Mouse (Mus musculus) midbrain, embryonic 10.5 days (tissue): Measurements from ENCODE around the gene Ankra2. TPM values are rescaled to one million over a fixed set of nuclear protein-coding genes. Genes with fewer than 3 reads are reported as not detected.

Source experiments
- DNase-seq: peaks from one replicate; pipeline ENCODE4 v3.0.0-alpha.2; 2017; ENCODE audit warnings: low spot score
- H3K27ac ChIP-seq: fragments of 300-500 bp; sonication (generic); replicated peaks from 2 replicates; pipeline ENCODE4 v1.5.1; 2016; ENCODE audit warnings: mild to moderate bottlenecking
- H3K27me3 ChIP-seq: fragments of 300-500 bp; sonication (generic); 2 replicates; pipeline ENCODE4 v1.6.1; 2016; ENCODE audit warnings: low read depth, mild to moderate bottlenecking; ENCODE audit not compliant: poor library complexity, severe bottlenecking
- H3K36me3 ChIP-seq: fragments of 300-500 bp; sonication (generic); 2 replicates; pipeline ENCODE4 v1.6.1; 2016; ENCODE audit warnings: mild to moderate bottlenecking, moderate library complexity
- H3K4me1 ChIP-seq: fragments of 300-500 bp; sonication (generic); 2 replicates; pipeline ENCODE4 v1.6.1; 2016
- H3K4me3 ChIP-seq: fragments of 300-500 bp; sonication (generic); 2 replicates; pipeline ENCODE4 v1.5.1; 2016; ENCODE audit warnings: mild to moderate bottlenecking, moderate library complexity
- H3K9me3 ChIP-seq: fragments of 300-500 bp; sonication (generic); replicated peaks from 2 replicates; pipeline ENCODE4 v1.6.1; 2016; ENCODE audit warnings: mild to moderate bottlenecking
- WGBS: fragments of 180-500 bp; shearing (Covaris S2); methylation state at CpG from one replicate; pipeline ENCODE4 v1.1.7; 2016; 5-methylcytosine and 5-hydroxymethylcytosine counted together
- polyA plus RNA-seq: library from polyadenylated mRNA; unstranded; fragments of >200 nt; fragmentation: Nextera tagmentation; extraction: Ambion mirVana; gene quantifications from 2 replicates; pipeline ENCODE4 v1.2.1, GENCODE M21; 2016

Ankra2 gene
- polyA plus RNA-seq, 1 experiment from 2014 or later: 17.7 TPM

DNA sequence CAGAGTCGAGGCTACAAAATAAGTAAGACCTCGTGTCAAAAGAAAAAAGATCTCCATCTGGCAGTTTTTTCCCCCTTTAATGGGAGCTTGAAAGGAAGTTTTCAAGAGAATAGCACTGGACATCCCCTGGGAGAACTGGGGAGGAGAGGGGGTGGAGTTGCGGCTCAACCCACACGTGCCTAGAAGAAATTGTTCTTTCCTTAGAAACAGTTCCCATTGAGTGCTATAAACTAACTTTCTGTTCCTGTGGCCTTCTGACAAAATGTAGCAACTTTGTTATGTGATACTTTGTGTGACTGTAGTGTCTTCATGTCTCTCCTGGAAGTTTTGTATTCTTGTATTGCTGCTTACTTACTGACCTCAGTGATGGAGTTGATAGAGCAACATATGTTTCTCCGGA lies 1.2 kb downstream of the Ankra2 start:
- whole genome bisulfite sequencing: 42% methylated on average over 5 of the region's 5 CpGs
- peak overlapping the region; percentile 93 for H3K27ac ChIP-seq
- peaks cover 32% of the 10 kb centered on the region for H3K36me3 ChIP-seq
- peaks cover 24% of the 10 kb centered on the region for H3K4me1 ChIP-seq
- no peak for DNase-seq
- peak overlapping the region; percentile 87 for H3K4me3 ChIP-seq
- no peaks in the 10 kb centered on the region for H3K27me3 ChIP-seq
- no peaks in the 10 kb centered on the region for H3K9me3 ChIP-seq

DNA sequence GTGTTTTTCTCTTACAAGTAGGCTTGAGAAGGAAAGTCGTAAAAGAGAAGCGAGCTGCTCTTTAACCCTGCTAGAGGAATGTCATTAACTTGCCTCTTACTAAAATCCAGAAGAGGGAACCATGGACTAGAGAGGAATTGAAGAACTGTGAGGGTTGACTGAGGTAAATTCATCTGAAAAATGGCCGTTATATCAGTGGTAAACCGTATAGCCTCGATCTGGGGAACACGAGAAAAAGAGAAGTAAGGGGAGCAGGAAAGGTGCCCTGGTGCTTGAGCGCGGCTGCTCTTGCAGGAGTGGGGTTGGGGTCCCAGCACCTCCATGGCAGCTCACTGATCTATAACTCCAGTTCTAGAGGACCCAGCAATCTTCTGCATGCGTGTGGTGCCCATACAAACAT lies 11.1 kb downstream of the Ankra2 start:
- peaks cover 63% of the 10 kb centered on the region for H3K36me3 ChIP-seq

DNA sequence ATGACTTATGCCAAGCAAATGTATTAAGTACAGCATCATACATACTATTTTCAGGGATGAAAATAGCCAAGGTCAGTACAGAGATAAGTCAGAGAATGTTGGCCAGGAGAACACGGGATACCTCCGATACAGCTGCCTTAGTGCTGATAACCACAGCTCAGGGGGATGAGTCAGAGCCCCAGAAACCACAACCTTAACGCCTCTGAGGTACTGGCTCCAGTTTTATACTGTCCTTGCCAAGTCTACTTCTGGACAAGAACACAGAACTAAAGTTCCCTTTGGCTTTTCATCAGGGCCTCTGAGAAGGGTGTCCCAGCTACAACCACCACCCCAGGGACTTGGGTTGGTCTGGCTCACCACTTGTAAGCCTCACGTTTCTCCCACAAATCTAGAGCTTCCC lies 12.8 kb downstream of the Ankra2 start:
- WGBS: 88% methylated on average over 4 of the region's 4 CpGs
- H3K27me3 ChIP-seq: no peaks in the 10 kb centered on the region
- no peak overlapping the region for H3K27ac ChIP-seq
- peaks cover 54% of the 10 kb centered on the region for H3K36me3 ChIP-seq
- no peaks in the 10 kb centered on the region for H3K9me3 ChIP-seq
- H3K4me1 ChIP-seq: no peaks in the 10 kb centered on the region
- no peak for DNase-seq
- H3K4me3 ChIP-seq: no peak overlapping the region

More for the DNA sequence above, 11.1 kb downstream of the Ankra2 start:
- Histone ChIP-seq H3K9me3 (no peaks in the 10 kb centered on the region), H3K27ac (no peak overlapping the region), H3K4me1 (no peaks in the 10 kb centered on the region), H3K4me3 (no peak overlapping the region), H3K27me3 (no peaks in the 10 kb centered on the region)
- no peak for DNase-seq
- WGBS: 91% methylated on average over 9 of the region's 9 CpGs

GRCm38 (mm10) chr13:98276253-98276652 lies 13.4 kb downstream of the Ankra2 start:
- Histone ChIP-seq H3K36me3 (peaks cover 48% of the 10 kb centered on the region), H3K27me3 (no peaks in the 10 kb centered on the region), H3K9me3 (no peaks in the 10 kb centered on the region), H3K27ac (no peak overlapping the region), H3K4me3 (no peak overlapping the region), H3K4me1 (no peaks in the 10 kb centered on the region)
- DNase-seq: no peak
- WGBS: 90% methylated on average over 7 of the region's 7 CpGs

DNA sequence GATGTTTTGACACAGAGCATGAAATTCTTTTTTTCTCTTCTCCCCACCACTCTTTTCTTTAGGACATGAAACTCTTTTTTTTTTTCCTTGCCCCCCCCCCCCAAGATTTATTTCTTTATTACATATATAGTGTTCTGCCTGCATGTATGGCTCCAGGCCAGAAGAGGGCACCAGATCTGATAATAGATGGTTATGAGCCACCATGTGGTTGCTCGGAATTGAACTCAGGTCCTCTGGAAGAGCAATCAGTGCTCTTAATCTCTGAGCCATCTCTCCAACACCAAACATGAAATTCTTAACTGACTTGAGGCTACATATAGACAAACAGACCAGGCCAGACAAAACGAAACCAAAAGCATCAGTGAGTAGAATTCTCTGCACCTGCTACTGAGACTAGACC lies 14.6 kb downstream of the Ankra2 start:
- no peak for DNase-seq
- Histone ChIP-seq H3K27me3 (no peaks in the 10 kb centered on the region), H3K36me3 (peaks cover 35% of the 10 kb centered on the region), H3K9me3 (no peaks in the 10 kb centered on the region), H3K27ac (no peak overlapping the region), H3K4me1 (no peaks in the 10 kb centered on the region), H3K4me3 (no peak overlapping the region)
- 89% methylated on average over 2 of the region's 2 CpGs for WGBS

GRCm38 (mm10) chr13:98279686-98280085 lies 16.8 kb downstream of the Ankra2 start, which contains the start of gene Gm21976:
Gene Gm21976 (plus strand): TSS chr13:98279887.
- H3K27ac ChIP-seq: no peak within 1 kb of the TSS
- no peaks in the 10 kb centered on the region for H3K9me3 ChIP-seq
- no peaks in the 10 kb centered on the region for H3K27me3 ChIP-seq
- H3K4me3 ChIP-seq: no peak within 1 kb of the TSS
- 88% methylated on average over 5 of the region's 5 CpGs for WGBS
- no peaks in the 10 kb centered on the region for H3K4me1 ChIP-seq
- peaks cover 14% of the 10 kb centered on the region for H3K36me3 ChIP-seq
- DNase-seq: no peak

GRCm38 (mm10) chr13:98280990-98281650 lies 18.2 kb downstream of the Ankra2 start:
- no peaks in the 10 kb centered on the region for H3K4me1 ChIP-seq
- H3K9me3 ChIP-seq: no peaks in the 10 kb centered on the region
- H3K4me3 ChIP-seq: no peak overlapping the region
- H3K27ac ChIP-seq: no peak overlapping the region
- 0 out of 2 replicates have a peak, but pooled peaks cover 2% of the 10 kb centered on the region for H3K36me3 ChIP-seq
- WGBS: 83% methylated on average over 12 of the region's 12 CpGs
- no peak for DNase-seq
- no peaks in the 10 kb centered on the region for H3K27me3 ChIP-seq

- Histone ChIP-seq H3K4me3 (no peak overlapping the region), H3K27me3 (no peaks in the 10 kb centered on the region), H3K9me3 (no peaks in the 10 kb centered on the region), H3K27ac (no peak overlapping the region), H3K36me3 (no peaks in the 10 kb centered on the region), H3K4me1 (no peaks in the 10 kb centered on the region)
- no peak for DNase-seq
- WGBS: 53% methylated on average over 2 of the region's 2 CpGs
Measured at GRCm38 (mm10) chr13:98290719-98291118, 27.8 kb downstream of the Ankra2 start.

DNA sequence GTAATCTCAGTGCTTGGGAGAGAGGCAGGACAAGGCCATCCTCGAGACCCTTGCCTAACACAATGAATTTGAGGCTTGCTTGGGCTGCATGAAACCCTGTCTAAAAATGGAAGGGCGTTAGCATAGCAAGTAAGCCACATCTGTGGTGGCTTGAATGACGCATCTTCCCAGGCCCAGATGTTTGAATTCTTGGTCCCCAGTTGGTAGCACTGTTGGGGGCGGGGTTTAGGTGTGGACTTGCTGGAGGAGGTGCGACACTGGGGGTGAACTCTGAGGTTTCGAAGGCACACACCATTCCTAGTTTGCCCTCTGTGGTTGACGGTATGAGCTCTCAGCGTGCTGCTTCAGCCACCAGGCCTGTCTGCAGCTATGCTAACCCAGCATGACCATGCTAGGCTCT lies 28.8 kb downstream of the Ankra2 start:
- H3K4me1 ChIP-seq: no peaks in the 10 kb centered on the region
- no peak overlapping the region for H3K27ac ChIP-seq
- no peaks in the 10 kb centered on the region for H3K27me3 ChIP-seq
- H3K4me3 ChIP-seq: no peak overlapping the region
- H3K36me3 ChIP-seq: no peaks in the 10 kb centered on the region
- DNase-seq: no peak
- 80% methylated on average over 8 of the region's 8 CpGs for WGBS
- H3K9me3 ChIP-seq: no peaks in the 10 kb centered on the region

GRCm38 (mm10) chr13:98296072-98296471 lies 33.2 kb downstream of the Ankra2 start:
- no peaks in the 10 kb centered on the region for H3K36me3 ChIP-seq
- no peak for DNase-seq
- no peaks in the 10 kb centered on the region for H3K27me3 ChIP-seq
- no peak overlapping the region for H3K4me3 ChIP-seq
- H3K9me3 ChIP-seq: no peaks in the 10 kb centered on the region
- H3K4me1 ChIP-seq: peaks cover 4% of the 10 kb centered on the region; the same call in 1 of the 2 replicates
- 58% methylated on average over 5 of the region's 5 CpGs for WGBS
- no peak overlapping the region for H3K27ac ChIP-seq

DNA sequence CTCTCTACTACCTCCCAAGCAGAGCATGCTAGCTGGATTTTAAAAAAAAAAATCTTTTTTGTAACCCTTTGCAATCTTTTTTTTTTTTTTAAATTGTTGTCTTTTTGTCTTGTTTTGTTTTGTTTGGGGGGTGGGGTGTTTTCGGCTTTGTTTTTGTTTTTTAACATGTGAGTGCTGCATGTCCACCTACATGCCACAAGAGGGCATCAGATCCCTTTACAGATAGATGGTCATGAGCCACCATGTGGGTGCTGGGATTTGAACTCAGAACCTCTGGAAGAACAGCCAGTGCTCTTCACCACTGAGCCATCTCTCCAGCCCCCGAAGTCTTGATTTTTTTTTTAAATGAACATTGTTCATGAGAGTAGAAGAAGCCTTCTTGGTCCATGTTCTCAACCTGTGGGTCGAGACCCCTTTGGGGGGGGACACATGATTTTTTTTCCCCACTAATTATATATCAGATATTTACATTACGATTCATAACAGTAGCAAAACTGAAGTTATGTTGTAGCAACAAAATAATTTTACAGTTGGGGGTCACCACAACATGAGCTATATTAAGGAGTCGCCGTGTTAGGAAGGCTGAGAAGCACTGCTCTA lies 35.1 kb downstream of the Ankra2 start:
- DNase-seq: no peak
- Histone ChIP-seq H3K36me3 (no peaks in the 10 kb centered on the region), H3K27ac (no peak overlapping the region), H3K9me3 (no peaks in the 10 kb centered on the region), H3K27me3 (no peaks in the 10 kb centered on the region), H3K4me1 (peaks cover 4% of the 10 kb centered on the region; the same call in 1 of the 2 replicates), H3K4me3 (no peak overlapping the region)
- 92% methylated on average over 6 of the region's 6 CpGs for WGBS

DNA sequence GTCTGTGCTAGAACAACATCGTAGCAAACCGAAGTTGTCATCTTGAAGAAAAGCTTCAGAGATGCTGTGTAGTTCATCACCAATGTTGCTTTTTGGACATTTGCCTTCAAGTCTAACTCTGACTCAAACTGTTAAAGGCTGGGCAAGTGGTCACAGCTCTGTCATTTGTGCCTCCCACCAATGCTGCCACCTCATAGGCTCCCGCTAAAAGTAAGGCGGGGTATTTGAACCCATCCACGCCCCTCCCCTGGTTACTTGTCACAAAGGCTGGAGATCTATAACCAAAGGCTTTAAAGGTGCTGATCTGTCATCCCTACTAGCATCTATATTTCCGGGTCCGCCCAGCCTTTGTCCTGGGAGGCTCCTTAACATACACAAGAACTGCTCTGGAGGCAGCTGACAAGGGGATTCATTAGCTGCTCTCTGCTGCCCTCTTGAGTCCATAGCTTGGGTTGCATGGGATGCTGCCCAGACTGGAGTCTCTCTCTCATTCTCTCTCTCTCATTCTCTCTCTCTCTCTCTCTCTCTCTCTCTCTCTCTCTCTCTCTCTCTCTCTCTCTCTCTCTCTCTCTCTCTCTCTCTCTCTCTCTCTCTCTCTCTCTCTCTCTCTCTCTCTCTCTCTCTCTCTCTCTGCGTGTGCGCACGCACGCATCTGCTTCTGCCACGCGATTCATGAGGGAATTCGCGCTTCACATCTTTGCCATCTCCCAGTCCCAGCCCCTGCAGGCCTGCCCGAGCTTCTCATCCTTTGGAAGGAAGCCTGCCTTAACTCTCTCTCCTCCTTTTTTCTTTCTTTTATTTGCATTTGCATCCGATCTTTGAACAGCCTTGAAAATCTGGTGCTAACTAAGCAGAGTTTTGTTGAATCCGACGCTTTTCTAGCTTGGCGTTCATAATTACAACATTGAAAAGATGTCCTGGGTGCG lies 36.2 kb downstream of the Ankra2 start:
- no peaks in the 10 kb centered on the region for H3K9me3 ChIP-seq
- peaks cover 4% of the 10 kb centered on the region; the same call in 1 of the 2 replicates for H3K4me1 ChIP-seq
- WGBS: 60% methylated on average over 21 of the region's 21 CpGs
- H3K36me3 ChIP-seq: no peaks in the 10 kb centered on the region
- H3K4me3 ChIP-seq: peak overlapping the region; percentile 22; the same call in 1 of the 2 replicates
- H3K27ac ChIP-seq: peak overlapping the region; percentile 72
- DNase-seq: peak; percentile 85
- no peaks in the 10 kb centered on the region for H3K27me3 ChIP-seq
